Mouse (Mus musculus) testis, adult 2 months (tissue): ENCODE data around the gene Fez1.
A peak's percentile ranks its signal among the peaks of the same experiment; 100 is the strongest.

Experiments used
- CTCF ChIP-seq: fragments of 200-500 bp; IDR thresholded peaks from 2 replicates; pipeline ENCODE4 v1.5.1; 2012; ENCODE audit warnings: low read depth, mild to moderate bottlenecking, inconsistent platforms, low read length, moderate library complexity; ENCODE audit not compliant: control insufficient read depth, insufficient read depth, insufficient replicate concordance
- POLR2A ChIP-seq: fragments of 200-500 bp; IDR thresholded peaks from 2 replicates; pipeline ENCODE4 v1.6.1; 2012; ENCODE audit warnings: low read depth, mild to moderate bottlenecking, inconsistent platforms, low read length, moderate library complexity; ENCODE audit not compliant: control insufficient read depth

DNA sequence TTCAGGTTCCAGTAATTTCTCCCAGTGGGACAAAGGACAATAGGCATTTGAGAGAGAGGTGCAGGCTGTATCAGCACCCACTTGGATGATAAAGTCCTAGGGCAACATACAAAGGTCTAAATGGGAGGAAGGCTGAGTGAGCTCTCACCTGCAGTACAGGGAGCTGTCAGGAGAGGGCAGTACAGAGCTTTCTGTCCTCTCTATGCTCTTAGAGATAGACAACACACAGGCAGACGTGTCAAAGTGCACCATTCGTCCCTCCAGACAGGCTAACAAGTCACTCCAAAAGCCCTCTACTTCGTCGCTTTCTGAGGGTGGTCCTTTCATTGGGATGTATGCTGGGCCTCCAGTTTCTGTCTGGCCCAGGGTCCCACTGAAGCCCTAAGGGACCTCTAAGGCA lies 68.9 kb downstream of the Fez1 start:
- TF ChIP-seq CTCF (peak; percentile 56; the same call in 1 of the 2 replicates), POLR2A (no peak)
